Mouse (Mus musculus) left cerebral cortex, adult 9 months (tissue): ENCODE data around the gene Ptma.
"Not testable (repeated sequence)": the region's sequence is repeated elsewhere in the genome, so short reads cannot be mapped to it uniquely, and the experiment has no call there.

Experiments used
- DNase-seq, 2 experiments: peaks; one replicate each; pipeline ENCODE4 v3.0.0; 2022; ENCODE audit warnings: low spot score in 2 of 2

Gene Ptma

DNA sequence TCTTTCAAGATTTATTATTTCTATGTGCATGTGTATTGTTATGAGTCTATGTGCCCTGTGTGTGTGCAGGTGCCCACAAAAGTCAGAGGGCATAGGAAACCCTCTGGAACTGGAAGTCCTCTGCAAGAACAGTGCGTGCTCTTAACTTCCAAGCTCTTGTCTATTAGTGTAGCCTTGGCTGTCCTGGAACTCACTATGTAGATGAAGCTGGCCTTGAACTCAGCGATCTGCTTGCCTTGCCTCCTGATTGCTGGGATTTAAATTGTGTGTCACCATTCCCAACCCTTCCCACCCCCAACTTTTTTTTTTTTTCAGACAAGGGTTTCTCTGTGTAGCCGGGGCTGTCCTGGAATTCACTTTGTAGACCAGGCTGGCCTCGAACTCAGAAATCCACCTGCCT is 30.2 kb upstream of the Ptma start:
- DNase-seq, result no peak

GRCm38 (mm10) chr1:86497361-86497760 is 29.2 kb upstream of the Ptma start:
- DNase-seq, result no peak

GRCm38 (mm10) chr1:86497986-86498385 is 28.5 kb upstream of the Ptma start:
- DNase-seq, result no peak

DNA sequence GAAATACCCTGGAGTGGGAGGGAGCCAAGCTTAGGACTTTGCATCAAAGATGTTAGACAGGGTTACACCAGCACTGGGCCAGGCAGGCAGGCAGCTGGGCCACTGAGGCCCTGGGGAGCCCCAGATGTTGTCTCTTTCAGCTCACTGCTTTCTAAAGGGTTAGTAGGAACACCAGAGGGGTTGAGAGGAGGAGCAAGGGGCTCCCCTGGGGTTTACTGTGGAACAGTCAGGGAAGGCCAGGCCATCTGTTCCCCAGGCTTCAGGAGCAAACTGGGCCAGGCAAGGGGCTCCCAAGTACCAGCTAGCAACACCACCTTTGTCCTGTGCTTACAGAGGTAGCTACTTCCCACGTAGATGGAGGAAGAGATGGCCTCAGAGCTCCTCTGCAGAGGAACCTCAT is 27.9 kb upstream of the Ptma start:
- DNase-seq, result no peak

DNA sequence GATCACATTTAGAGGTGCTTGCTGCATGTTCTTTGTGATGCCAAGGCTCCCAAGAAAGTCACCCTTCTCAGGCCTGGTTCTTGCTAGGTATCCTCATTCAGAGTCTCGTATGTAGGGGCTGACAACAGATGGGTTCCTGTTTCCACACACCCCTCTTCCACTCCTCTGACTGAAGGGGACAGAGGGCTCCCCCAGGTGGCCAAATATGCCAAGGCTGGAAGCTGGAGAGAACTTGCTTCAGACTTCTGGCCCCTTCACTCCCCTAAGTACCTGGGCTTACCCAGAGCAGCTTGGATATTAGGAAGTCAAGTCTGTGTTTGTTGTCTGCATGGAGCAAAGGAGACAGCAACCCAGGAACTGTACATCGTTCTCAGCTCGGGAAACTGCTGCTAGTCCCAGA is 26.6 kb upstream of the Ptma start:
- DNase-seq, result peak in 1 of 2 experiments; percentile 64

DNA sequence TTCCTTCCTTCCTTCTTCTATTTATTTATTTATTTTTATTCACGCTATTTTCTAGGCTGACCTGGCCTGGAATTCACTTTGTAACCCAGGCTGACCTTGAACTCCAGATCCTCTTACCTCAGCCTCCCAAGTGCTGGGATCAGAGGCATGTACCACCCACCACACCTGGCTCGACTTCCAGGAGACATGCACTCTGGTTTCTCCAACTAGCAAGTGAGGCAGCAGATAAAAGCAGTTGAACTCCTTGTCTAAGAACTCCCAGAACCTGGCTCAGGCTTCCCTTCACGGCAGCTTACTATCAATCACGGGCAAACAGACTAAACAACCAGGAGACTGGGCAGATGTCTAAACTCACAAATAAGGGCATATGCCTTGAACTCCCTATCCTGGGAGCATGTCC is 25.8 kb upstream of the Ptma start:
- DNase-seq, result no peak

DNA sequence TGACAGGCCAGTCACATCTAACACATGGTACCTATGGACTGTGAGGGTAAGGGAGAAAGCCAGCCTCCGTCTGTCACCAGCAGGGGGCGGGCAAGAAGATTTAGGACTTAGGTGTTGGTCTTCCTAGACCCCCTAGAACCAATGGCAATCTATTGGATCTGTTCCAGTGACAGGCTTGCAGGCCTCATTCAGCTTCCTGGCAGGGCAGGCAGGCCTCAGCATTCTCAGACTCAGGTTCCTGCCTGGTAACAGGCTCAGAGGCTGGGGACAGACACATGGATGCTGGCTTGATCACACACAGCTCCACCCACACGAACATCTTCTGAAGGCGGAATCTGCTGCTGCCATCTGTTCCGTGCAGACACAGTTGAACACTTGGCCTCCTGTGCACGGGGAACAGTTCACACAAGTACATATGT is 25.4 kb upstream of the Ptma start:
- DNase-seq, result peak; percentile 81 to 86

DNA sequence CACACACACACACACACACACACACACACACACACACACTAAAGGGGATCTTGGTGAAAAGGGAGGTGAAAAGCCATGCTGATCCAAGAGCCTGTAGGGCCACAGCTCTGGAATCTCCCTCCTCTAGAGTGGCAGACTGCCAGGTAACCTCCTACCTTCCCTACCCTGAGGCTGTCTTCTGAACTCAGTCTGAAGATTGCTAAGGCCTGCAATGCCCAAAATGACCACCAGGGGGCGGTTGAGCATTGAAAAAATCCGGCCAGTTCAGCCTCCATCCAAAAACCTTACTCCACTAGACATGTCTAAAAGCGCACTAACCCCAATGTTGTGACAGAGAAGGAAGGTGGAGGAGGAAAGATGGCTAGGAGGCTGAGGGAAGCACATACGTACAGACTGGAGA is 25.0 kb upstream of the Ptma start:
- peak; percentile 78 to 97 for DNase-seq

GRCm38 (mm10) chr1:86502221-86503048 is 24.1 kb upstream of the Ptma start:
- no peak for DNase-seq

- DNase-seq, result no peak
Observed at GRCm38 (mm10) chr1:86503165-86503747, 23.3 kb upstream of the Ptma start.

- DNase-seq, result peak; percentile 90 to 94
Observed at GRCm38 (mm10) chr1:86503906-86504696, 22.4 kb upstream of the Ptma start.

DNA sequence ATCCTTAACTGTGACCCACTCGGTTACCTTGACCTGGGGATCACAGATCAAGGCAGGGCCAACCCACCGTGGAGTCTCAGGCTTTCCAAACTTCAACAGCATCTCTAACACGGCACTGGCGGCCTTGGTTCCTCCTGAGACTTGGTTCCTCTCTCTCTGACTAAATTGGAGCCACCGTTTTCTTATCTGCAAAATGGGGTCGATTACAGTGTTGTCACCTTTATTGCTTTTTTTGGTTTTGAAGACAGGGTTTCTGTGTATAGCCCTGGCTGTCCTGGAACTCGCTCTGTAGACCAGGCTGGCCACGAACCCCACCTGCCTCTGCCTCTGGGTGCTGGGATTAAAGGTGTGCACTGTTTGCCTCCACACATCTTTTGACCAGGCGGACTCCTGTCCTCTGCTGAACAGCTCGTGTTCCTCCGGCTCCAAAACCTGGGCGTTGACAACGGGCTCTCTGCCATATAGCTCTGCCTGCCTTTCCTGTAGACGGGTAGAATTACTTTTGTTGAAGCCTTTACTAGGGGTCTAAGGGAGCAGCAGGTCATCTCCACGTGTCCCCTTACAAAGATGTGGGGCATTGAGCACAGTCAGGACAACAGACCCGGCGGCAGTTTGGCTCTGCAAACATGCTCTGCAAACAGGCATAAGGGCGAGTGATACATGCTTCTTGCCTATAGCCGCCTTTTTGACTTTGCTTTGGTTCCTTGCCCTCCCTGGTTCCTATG is 21.7 kb upstream of the Ptma start:
- DNase-seq, result no peak

DNA sequence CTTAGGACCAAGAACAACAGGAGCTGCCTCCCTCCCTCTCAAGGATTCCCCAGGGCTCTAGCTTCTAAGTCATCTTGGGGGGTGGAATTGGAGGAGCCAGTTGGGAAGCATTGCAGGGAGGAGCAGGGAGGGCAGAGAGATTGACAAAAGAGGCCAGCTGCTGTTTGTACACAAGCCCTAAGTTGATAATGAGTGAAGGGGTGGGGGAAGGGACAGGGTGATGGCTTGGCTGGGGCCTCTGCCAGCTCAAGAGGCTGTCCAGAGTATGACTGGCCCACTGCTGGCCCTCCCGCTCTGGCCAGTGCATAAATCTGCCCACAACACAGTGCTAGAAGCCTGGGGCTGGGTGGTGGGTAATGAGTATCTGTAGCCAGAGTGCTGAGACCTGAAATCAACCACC is 21.1 kb upstream of the Ptma start:
- no peak for DNase-seq

GRCm38 (mm10) chr1:86506420-86506819 is 20.1 kb upstream of the Ptma start:
- DNase-seq, result no peak

- no peak for DNase-seq
Observed at GRCm38 (mm10) chr1:86507866-86508265, 18.7 kb upstream of the Ptma start.

- DNase-seq, result peak in 1 of 2 experiments; percentile 86
Observed at GRCm38 (mm10) chr1:86509410-86509809, 17.1 kb upstream of the Ptma start.

GRCm38 (mm10) chr1:86510266-86510665 is 16.3 kb upstream of the Ptma start:
- DNase-seq, result no peak

GRCm38 (mm10) chr1:86510676-86511441 is 15.7 kb upstream of the Ptma start:
- DNase-seq, result no peak

GRCm38 (mm10) chr1:86512154-86512720 is 14.3 kb upstream of the Ptma start:
- no peak for DNase-seq

DNA sequence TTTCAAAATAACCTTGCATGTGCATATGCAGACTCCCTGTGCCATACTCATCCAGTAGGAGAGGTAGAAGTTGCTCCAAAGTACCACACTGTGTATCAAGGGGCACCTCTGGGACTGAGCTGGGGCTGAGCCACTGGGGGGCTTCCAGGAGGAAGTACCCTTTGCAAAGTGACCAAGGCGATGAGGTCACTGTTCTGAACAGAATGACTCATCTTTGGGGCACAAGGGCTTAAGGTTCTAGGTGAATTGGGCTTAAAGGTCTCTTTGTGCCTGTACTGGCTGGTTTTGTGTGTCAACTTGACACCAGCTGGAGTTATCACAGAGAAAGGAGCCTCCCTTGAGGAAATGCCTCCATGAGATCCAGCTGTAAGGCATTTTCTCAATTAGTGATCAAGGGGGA is 13.5 kb upstream of the Ptma start:
- DNase-seq, result not testable (repeated sequence)
